Mouse (Mus musculus): ENCODE results near the gene Lemd2.

The Lemd2 gene

GRCm38 (mm10) chr17:27228216-27228915 is 24.1 kb upstream of the Lemd2 start:
- no peak for DNase-seq (ENCODE audit: low read depth in 1 of 2, low spot score in 2 of 2)

- DNase-seq (ENCODE audit: low read depth in 1 of 2, low spot score in 2 of 2) = no peak
Measured at GRCm38 (mm10) chr17:27227258-27227657, 23.0 kb upstream of the Lemd2 start.

- no peak for DNase-seq (ENCODE audit: low read depth in 1 of 2, low spot score in 2 of 2)
Measured at GRCm38 (mm10) chr17:27226701-27227100, 22.4 kb upstream of the Lemd2 start.

DNA sequence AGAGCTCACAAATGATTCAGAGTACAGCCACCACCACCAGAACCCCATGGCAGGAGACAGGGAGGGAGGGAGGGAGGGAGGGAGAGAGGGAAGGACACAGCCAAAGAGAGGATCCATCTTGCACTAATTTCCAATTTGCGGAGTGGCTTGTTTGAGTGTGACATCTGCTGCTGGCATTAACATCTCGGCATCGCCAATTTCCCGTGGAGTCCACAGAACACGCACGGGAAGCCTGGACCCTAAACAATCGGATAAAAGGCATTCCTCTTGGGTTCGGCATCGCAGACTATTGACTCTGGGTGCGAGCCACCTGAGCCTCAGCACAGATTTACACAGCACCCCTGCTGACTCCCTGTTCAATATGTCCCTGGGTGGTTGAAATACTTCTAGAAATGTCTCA is 21.5 kb upstream of the Lemd2 start:
- no peak for DNase-seq (ENCODE audit: low read depth in 1 of 2, low spot score in 2 of 2)

- DNase-seq (ENCODE audit: low read depth in 1 of 2, low spot score in 2 of 2) = no peak
Measured at GRCm38 (mm10) chr17:27223821-27224220, 19.6 kb upstream of the Lemd2 start.

DNA sequence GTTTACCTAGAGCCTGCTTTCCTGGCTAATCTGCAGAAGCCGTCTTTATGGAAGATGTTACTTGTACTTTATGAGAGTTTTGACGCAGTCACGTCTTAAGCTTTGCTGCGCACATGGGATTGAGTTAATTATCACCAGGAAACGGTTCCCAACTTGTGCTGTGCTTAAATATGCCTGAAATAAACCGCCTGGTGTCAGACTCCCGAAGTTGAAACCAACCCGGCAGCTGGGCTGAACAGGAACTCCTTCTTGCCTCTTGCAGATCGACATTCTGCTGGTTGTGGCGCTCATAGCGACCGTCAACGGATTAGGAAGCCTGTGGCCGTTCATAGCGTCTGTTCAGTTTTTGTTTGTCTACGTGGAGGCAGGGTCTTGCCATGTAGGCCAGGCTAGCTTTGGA is 17.3 kb upstream of the Lemd2 start:
- DNase-seq (ENCODE audit: low read depth in 1 of 2, low spot score in 2 of 2) = no peak

DNA sequence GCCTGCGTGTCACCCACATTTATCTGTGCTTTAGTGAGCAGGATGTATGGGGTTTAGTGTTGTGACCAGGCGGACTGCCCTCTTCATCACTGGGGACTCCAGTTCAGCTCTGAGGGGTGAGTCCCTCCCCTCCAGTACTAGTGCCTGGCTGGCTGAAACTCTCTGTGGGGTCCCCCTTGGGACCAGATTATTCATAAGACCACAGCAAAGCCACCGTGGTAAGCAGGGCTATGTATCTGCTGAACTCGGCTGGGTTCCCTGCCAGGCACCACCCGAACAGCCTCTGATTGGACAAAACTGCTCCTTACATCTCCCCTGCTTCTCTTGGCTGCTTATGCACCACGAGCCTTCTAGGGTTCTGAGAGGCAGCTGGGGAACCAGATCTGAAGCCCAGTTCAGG is 14.6 kb upstream of the Lemd2 start:
- DNase-seq (ENCODE audit: low read depth in 1 of 2, low spot score in 2 of 2) = no peak

DNA sequence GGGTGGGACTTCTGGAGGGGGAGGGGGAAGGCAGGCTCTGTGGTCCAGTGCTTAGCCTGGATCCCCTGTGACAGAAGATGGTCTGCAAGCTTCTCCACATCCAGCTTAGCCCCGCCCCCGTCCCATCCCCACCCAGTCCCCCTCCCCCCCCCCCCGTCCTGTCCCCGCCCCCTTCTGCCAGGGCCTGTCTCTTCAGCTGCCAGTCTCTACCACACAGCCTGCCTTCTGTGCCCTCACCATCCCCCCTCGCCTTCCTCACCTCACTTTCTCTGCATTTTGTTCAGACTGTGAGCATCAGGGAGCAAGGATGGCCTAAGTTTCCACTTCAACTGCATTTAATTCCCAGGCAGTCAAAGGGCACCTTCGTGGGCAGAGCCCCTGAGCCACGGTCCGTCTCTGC is 14.1 kb upstream of the Lemd2 start:
- DNase-seq (ENCODE audit: low read depth in 1 of 2, low spot score in 2 of 2) = no peak

DNA sequence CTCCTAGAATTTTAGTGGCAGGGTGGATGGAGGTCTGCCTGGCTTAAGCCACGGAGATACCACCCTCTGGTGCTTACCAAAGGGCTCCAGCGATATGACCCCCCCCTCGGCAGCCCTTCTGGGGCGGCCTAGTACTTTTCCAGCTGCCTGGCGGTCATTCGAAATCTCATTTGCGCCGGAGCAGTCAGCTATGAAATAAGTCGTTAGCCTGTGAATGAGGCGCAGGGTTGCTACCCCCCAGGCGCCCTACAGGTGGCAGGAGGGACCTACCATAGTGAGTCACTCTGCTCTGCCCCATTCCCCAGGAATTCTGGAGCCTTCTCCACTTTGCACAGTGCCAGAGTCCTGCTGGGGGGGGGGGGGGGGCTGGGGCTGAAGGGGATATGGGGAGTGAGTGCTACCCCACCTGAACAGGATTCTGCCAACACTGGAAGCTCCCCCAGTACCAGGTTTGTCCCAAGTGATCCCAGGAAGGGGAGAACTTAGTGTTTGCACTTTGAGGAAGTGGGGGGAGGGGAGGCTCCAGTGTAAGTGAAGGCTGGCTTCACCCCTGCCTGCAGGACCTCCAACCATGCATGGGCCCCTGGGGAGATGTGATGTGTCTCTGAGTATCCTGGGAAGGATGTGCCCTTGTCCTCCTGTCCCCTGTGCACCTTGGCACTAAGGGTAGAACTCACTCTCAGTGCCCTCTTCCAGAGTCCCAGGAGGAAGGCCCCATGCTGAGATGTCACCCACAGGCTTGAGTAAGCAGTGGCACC is 8.7 kb upstream of the Lemd2 start:
- DNase-seq (ENCODE audit: low read depth in 1 of 2, low spot score in 2 of 2) = no peak

- no peak for DNase-seq (ENCODE audit: low read depth in 1 of 2, low spot score in 2 of 2)
Measured at GRCm38 (mm10) chr17:27212006-27212405, 7.7 kb upstream of the Lemd2 start.

DNA sequence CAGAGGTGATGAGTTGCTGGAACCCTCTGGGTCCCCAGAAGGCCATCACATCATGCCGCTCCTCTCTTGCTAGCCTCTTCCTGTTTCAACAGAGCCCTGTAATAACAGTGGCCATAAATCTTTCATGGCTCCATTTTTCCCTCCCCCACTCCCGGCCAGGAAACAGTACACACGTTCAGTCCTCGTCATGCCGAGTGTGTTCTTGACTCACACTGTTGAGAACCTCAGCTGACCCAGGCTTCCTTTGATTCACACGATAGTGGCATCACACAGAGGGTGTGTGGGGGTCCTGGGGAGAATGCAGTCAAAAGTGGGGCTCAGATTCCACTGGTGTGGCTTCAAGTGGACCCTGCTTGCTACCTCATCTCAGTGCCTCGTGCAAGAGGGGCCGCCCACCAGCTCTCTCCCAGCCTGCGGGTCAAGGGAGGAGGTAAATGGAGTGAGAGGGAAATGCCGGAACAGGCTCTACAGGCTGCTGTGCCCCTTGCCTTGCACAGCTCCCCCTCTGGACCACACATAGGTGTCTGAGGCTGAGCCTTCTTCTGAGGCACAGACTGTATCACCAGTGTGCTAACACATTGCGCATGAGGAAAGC is 2.9 kb upstream of the Lemd2 start:
- no peak for DNase-seq (ENCODE audit: low read depth in 1 of 2, low spot score in 2 of 2)

GRCm38 (mm10) chr17:27203358-27204074 is 753 bp downstream of the Lemd2 start:
- no peak for DNase-seq (ENCODE audit: low read depth in 1 of 2, low spot score in 2 of 2)

GRCm38 (mm10) chr17:27202919-27203357 is 1.3 kb downstream of the Lemd2 start:
- no peak for DNase-seq (ENCODE audit: low read depth in 1 of 2, low spot score in 2 of 2)

- no peak for DNase-seq (ENCODE audit: low read depth in 1 of 2, low spot score in 2 of 2)
Measured at GRCm38 (mm10) chr17:27201981-27202380, 2.3 kb downstream of the Lemd2 start.

DNA sequence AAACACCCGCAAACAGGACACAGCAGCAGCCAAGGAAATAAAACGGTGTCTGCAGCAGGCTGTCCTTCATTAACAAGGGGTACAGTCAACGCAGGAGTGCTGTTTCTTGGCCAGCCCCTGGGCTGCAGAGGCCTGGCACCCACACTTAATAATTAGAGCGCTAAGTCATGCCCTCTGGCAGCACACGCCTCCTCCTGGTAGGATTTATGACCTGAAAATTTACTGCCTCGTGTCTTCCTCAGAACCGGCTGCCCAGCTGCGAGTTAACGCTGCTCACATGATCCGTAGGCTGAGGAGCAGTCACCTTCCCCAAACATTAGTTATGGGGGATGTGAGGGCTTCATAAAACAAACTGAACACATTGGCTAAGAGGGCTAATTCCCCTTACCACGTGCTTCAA is 3.5 kb downstream of the Lemd2 start:
- no peak for DNase-seq (ENCODE audit: low read depth in 1 of 2, low spot score in 2 of 2)

DNA sequence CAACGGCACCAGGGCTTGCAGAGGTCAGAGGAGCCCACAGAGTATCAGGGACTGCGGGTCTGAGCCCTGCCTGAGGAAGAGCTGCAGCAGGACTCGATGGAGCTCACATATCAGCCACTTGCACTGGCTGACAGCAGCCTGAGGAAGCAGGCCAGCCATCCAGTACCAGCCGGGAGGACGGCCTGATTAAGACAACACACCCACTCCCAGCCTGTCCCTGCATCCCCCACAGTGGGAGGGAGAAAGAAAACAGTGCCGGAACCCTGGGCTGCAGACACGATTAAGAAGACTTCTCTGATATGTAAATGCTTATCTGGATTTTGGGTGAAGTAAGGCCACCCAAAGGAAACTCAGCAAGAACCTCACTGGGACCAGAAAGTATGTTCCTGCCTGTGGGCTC is 4.4 kb downstream of the Lemd2 start:
- DNase-seq (ENCODE audit: low read depth in 1 of 2, low spot score in 2 of 2) = no peak

- DNase-seq (ENCODE audit: low read depth in 1 of 2, low spot score in 2 of 2) = no peak
Measured at GRCm38 (mm10) chr17:27199205-27199604, 5.1 kb downstream of the Lemd2 start.

GRCm38 (mm10) chr17:27196206-27196605 is 8.1 kb downstream of the Lemd2 start:
- DNase-seq (ENCODE audit: low read depth in 1 of 2, low spot score in 2 of 2) = no peak

- no peak for DNase-seq (ENCODE audit: low read depth in 1 of 2, low spot score in 2 of 2)
Measured at GRCm38 (mm10) chr17:27194258-27195185, 9.7 kb downstream of the Lemd2 start.

GRCm38 (mm10) chr17:27191804-27192203 is 12.5 kb downstream of the Lemd2 start:
- DNase-seq (ENCODE audit: low read depth in 1 of 2, low spot score in 2 of 2) = no peak

DNA sequence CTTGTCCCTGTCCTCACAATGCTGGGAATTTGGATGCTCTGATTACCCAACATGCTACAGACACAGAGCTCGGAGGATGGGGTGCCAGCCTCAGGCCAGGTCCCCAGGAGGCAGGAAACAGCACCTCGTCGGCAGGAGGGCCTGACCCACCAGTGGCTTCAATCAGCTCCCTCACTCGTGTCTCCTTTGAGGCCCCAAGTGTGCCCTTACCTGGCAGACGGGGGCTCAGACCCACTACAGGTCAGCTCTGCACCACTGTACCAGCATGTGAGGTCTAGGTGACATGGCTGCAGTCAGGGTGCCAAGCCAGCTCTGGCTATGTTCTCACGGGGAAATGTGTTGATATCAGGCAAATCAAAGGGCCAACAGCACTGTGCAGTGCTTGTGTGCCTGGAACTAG is 13.1 kb downstream of the Lemd2 start:
- DNase-seq (ENCODE audit: low read depth in 1 of 2, low spot score in 2 of 2) = no peak
